Mouse (Mus musculus) retina, embryonic 14.5 days (tissue): Measurements from ENCODE around the gene Cyb561d2.

Experiments used
- DNase-seq: peaks from one replicate; pipeline ENCODE4 v3.0.0-alpha.2; 2015; ENCODE audit warnings: low spot score

The Cyb561d2 gene

DNA sequence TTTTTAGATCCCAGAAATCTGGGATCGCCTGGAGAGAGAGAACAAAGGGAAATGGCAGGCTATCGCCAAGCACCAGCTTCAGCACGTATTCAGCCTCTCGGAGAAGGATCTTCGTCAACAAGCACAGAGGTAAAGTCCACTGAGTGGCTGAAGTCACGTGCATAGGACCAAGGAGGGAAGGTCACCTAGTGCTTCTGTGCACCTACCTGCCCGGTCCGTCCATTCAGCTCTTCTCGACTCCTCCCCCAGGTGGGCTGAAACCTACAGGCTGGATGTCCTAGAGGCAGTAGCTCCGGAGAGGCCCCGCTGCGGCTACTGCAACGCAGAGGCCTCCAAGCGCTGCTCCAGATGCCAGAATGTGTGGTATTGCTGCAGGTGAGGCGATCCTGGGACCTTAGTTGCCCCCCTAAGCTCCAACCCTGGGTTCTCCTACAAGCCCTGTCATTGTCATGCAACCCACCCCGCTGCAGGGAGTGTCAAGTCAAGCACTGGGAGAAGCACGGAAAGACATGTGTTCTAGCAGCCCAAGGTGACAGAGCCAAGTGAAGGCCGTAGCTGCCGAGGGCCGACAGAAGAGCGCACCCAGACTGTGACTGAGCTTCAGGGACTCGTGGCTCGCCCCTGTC, 8.6 kb upstream of the Cyb561d2 start:
- no peak for DNase-seq

GRCm38 (mm10) chr9:107549297-107550074, 7.5 kb upstream of the Cyb561d2 start:
- no peak for DNase-seq

GRCm38 (mm10) chr9:107548820-107549219, 6.8 kb upstream of the Cyb561d2 start:
- DNase-seq: no peak

DNA sequence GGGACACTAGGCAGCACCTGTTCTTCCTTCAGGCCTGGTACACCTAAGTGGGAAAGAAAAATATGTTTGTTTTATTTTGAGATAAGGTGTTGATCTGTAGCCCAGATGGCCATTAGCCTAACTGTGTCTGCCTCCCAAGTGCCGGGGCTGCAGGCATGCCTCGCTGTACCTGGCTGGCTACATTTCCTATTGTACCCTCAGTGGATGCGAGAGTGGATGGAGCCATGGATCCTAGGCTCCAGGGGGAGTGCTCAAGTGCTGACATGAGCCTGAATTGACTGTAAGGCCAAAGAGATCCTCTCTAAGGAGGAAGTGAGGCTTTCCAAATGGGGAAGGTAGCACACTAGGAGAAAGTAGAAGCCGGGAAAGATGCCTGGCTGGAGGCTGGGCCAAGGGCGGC, 6.0 kb upstream of the Cyb561d2 start:
- no peak for DNase-seq

DNA sequence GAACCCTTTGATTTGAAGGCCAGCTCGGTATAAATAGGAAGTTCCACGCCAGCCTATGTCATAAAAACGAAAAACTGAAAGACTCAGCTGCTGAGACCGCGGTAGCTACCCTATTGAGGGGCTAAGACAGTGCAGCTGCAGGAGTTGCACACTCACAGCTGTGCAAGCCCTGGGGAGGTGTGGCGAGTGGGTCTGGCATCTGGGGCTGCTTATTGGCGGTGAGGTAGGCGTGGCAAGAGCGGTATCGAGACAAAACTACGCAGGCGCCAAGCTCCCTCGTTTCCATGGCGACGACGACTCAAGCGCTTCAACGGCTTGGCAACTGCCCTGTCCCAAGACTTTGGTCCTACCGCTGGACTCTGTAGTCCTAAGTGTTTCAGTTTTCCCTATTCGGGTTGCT, 5.0 kb upstream of the Cyb561d2 start, which contains the start of gene Zmynd10:
TSS of gene Zmynd10 (plus strand) at position 273 of the 400 bp plus-strand sequence.
- DNase-seq: peak; percentile 95

- peak; percentile 87 for DNase-seq
Observed at GRCm38 (mm10) chr9:107545602-107546001, 3.6 kb upstream of the Cyb561d2 start.

GRCm38 (mm10) chr9:107545199-107545598, 3.2 kb upstream of the Cyb561d2 start:
- no peak for DNase-seq

GRCm38 (mm10) chr9:107544729-107545128, 2.7 kb upstream of the Cyb561d2 start:
- DNase-seq: no peak

DNA sequence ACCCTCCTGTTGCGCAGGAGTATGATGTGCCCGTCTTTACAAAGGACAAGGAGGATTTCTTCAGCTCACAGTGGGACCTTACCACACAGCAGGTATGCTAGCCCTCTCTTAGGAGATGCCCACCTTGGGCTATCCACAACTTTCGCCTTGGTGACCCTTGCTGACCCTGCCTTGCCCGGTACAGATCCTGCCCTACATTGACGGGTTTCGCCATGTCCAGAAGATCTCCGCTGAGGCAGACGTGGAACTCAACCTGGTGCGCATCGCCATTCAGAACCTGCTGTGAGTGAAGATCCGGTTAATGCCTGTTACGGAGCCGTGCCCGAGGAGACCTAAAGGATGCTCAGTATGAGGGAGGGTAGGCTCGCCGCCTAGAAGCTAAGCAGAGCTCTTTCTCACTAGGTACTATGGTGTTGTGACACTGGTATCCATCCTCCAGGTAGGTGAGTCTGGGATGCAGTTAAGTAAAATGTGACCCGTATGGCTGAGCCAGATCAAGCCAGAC, 2.3 kb upstream of the Cyb561d2 start:
- no peak for DNase-seq

GRCm38 (mm10) chr9:107543299-107543698, 1.3 kb upstream of the Cyb561d2 start:
- DNase-seq: no peak

- no peak for DNase-seq
Observed at GRCm38 (mm10) chr9:107542721-107543120, 728 bp upstream of the Cyb561d2 start.

- DNase-seq: no peak
Observed at GRCm38 (mm10) chr9:107542352-107542686, 326 bp upstream of the Cyb561d2 start.

- no peak for DNase-seq
Observed at GRCm38 (mm10) chr9:107541005-107541404, 988 bp downstream of the Cyb561d2 start.

DNA sequence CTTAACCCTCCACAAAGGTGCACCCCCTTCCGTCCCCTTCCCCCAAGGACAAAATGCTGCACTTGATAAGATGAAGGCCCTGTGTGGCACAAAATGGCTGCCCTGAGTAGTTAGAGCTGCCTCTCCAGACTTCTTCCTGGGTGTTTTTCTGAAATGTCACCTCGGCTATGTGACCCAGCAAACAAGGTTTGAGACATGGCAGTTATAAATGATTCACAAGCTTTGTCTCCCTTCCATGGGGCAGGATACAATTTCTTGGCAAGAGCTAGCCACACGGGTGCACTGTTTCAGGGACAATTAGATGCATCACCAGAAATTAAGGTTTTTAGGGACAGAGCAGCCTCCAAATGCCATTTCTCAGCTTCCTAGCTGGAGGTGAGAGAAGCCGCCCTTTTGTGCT, 1.6 kb downstream of the Cyb561d2 start:
- DNase-seq: no peak

DNA sequence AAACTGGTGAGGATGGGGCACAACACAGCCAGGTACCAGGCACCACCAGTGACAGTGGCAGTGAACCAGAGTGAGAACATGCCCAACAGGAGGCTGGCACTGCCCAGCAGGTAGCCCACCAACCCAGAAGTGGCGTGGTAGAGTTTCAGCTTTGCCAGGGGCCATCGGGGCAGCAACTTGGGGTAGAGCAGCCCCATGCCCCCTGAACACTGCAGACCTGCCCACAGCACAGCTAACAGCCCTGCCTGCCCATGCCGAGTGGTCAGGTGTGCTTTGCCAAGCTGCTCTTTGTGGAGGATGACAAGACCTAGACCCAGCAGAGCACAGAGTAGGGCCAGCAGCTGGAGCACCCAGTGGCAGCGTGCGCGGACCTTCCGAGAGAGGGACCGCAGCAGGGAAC, 2.1 kb downstream of the Cyb561d2 start:
- DNase-seq: no peak

- DNase-seq: no peak
Observed at GRCm38 (mm10) chr9:107538711-107539110, 3.3 kb downstream of the Cyb561d2 start.

DNA sequence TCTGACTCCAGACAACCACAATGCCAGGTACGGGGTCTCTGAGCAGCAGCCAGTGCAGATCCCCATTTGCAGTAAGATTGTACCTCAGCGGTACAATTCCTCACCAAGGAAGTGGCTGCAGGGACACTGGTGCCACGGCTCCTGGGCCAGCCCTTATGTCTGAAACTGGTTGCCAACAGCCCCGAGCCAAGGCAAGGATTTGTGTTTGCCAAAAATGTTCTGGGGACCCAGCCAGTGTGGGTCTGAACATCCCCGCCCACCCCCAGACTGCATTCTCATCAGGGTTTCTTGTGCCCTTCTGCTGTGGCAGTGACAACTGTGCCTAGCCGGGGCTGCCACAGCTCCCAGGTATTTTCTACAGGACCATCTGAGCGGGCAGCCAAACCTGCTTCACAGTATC, 3.8 kb downstream of the Cyb561d2 start:
- no peak for DNase-seq

DNA sequence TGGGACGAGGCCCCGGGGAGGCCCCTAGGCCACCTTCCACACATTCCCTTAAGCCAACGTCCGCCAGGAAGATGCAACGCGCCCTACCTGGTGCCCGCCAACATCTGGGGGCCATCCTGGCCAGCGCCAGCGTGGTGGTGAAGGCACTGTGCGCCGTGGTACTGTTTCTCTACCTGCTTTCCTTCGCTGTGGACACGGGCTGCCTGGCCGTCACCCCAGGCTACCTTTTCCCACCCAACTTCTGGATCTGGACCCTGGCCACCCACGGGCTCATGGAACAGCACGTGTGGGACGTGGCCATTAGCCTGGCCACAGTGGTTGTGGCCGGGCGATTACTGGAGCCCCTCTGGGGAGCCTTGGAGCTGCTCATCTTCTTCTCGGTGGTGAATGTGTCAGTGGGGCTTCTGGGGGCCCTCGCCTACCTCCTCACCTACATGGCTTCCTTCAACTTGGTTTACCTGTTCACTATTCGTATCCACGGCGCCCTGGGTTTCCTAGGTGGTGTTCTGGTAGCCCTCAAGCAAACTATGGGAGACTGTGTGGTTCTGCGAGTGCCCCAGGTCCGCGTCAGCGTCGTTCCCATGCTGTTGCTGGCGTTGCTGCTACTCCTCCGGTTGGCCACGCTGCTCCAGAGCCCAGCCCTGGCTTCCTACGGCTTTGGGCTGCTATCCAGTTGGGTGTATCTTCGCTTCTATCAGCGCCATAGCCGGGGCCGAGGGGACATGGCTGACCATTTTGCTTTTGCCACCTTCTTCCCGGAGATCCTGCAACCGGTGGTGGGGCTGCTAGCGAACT, 7.4 kb downstream of the Cyb561d2 start:
- DNase-seq: no peak

DNA sequence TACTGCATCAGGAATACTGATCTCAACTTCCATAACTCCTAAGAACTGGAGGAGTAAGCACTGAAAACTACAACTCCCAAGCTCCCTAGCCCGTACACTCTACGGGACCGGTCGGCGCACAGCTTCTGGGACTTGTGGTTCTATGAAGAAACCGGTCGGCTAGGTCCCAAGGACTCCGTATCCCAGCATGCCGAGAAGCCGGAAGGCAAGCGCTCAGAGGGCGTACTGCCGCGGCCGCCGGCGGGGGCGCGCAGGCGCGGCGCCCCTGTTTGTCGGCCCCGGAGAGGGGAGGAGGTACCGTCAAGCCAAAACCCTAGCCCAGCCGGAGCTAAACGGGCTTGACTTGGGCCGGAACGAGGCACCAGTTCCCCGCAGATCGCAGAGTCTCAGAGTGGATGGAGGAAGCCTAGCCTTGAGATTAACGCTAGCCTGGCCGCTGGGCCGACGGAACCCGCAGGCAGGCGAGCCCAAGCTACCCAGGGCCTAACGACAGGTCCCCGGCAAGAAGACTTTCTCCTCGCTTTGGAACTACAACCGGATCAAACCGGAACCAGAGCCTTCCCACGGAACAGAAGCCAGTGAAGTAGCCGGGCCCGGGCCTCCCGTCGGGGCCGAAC, 8.1 kb downstream of the Cyb561d2 start, which contains the start of gene Tmem115:
TSS of gene Tmem115 (plus strand) at position 155 of the 617 bp plus-strand sequence.
- peak; percentile 96 for DNase-seq

- DNase-seq: peak; percentile 86
Observed at GRCm38 (mm10) chr9:107526198-107527026, 15.6 kb downstream of the Cyb561d2 start.

- no peak for DNase-seq
Observed at GRCm38 (mm10) chr9:107522400-107522711, 19.6 kb downstream of the Cyb561d2 start.
